Mouse (Mus musculus): ENCODE results near the gene Fanci.

DNA sequence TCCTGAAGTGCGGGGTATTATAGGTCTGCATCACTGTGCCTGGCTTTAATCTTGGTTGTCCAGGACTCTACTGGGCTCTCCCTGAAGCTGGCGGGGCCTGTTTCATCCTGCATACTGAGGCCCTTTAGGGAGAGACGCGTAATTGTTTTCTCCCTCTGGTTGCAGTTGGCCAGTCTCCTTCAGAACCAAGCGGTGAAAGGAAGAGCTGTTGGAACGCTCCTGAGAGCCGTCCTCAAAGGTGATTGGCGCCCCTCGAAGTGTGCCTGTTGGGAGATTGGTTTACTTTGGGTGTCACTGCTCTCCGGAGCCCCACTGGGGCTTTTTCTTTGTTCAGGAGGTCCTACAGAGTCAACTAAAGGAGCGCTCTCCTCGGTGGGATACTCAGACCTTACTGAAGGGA lies 7.2 kb downstream of the Fanci start:
- TF ChIP-seq CTCF (IDR thresholded peaks at IDR 0.05; ENCODE audit: low read depth) (no peak), EP300 (IDR thresholded peaks at IDR 0.05; ENCODE audit: low read depth) (no peak)

Measured in heart, postnatal 0 days (tissue).